Mouse (Mus musculus): ENCODE measurements around the gene Kcnt2.

Kcnt2 gene

GRCm38 (mm10) chr1:140378791-140379190, 132.8 kb downstream of the Kcnt2 start:
- DNase-seq (ENCODE audit: low spot score in 2 of 2): no peak

GRCm38 (mm10) chr1:140379526-140379925, 133.6 kb downstream of the Kcnt2 start:
- no peak for DNase-seq (ENCODE audit: low spot score in 2 of 2)

- no peak for DNase-seq (ENCODE audit: low spot score in 2 of 2)
Observed at GRCm38 (mm10) chr1:140381093-140381492, 135.1 kb downstream of the Kcnt2 start.

GRCm38 (mm10) chr1:140390301-140390700, 144.3 kb downstream of the Kcnt2 start:
- no peak for DNase-seq (ENCODE audit: low spot score in 2 of 2)

- DNase-seq (ENCODE audit: low spot score in 2 of 2): no peak
Observed at GRCm38 (mm10) chr1:140397756-140398155, 151.8 kb downstream of the Kcnt2 start.

- no peak for DNase-seq (ENCODE audit: low spot score in 2 of 2)
Observed at GRCm38 (mm10) chr1:140406631-140407288, 160.8 kb downstream of the Kcnt2 start.

- no peak for DNase-seq (ENCODE audit: low spot score in 2 of 2)
Observed at GRCm38 (mm10) chr1:140415761-140416160, 169.8 kb downstream of the Kcnt2 start.

GRCm38 (mm10) chr1:140422954-140423353, 177.0 kb downstream of the Kcnt2 start:
- no peak for DNase-seq (ENCODE audit: low spot score in 2 of 2)

GRCm38 (mm10) chr1:140429284-140429850, 183.4 kb downstream of the Kcnt2 start:
- no peak for DNase-seq (ENCODE audit: low spot score in 2 of 2)

- DNase-seq (ENCODE audit: low spot score in 2 of 2): no peak
Observed at GRCm38 (mm10) chr1:140432039-140432438, 186.1 kb downstream of the Kcnt2 start.

GRCm38 (mm10) chr1:140434791-140435190, 188.8 kb downstream of the Kcnt2 start:
- no peak for DNase-seq (ENCODE audit: low spot score in 2 of 2)

- DNase-seq (ENCODE audit: low spot score in 2 of 2): no peak
Observed at GRCm38 (mm10) chr1:140438176-140438575, 192.2 kb downstream of the Kcnt2 start.

- DNase-seq (ENCODE audit: low spot score in 2 of 2): no peak
Observed at GRCm38 (mm10) chr1:140443904-140444303, 197.9 kb downstream of the Kcnt2 start.

GRCm38 (mm10) chr1:140444394-140444793, 198.4 kb downstream of the Kcnt2 start:
- no peak for DNase-seq (ENCODE audit: low spot score in 2 of 2)

GRCm38 (mm10) chr1:140451461-140451860, 205.5 kb downstream of the Kcnt2 start:
- no peak for DNase-seq (ENCODE audit: low spot score in 2 of 2)

GRCm38 (mm10) chr1:140451924-140452323, 206.0 kb downstream of the Kcnt2 start:
- DNase-seq (ENCODE audit: low spot score in 2 of 2): no peak

GRCm38 (mm10) chr1:140455903-140456302, 209.9 kb downstream of the Kcnt2 start:
- DNase-seq (ENCODE audit: low spot score in 2 of 2): no peak

- DNase-seq (ENCODE audit: low spot score in 2 of 2): no peak
Observed at GRCm38 (mm10) chr1:140456873-140457272, 210.9 kb downstream of the Kcnt2 start.

- no peak for DNase-seq (ENCODE audit: low spot score in 2 of 2)
Observed at GRCm38 (mm10) chr1:140468315-140468714, 222.4 kb downstream of the Kcnt2 start.

- no peak for DNase-seq (ENCODE audit: low spot score in 2 of 2)
Observed at GRCm38 (mm10) chr1:140469586-140469985, 223.6 kb downstream of the Kcnt2 start.

- no peak for DNase-seq (ENCODE audit: low spot score in 2 of 2)
Observed at GRCm38 (mm10) chr1:140476921-140477320, 231.0 kb downstream of the Kcnt2 start.

GRCm38 (mm10) chr1:140484016-140484415, 238.1 kb downstream of the Kcnt2 start:
- no peak for DNase-seq (ENCODE audit: low spot score in 2 of 2)

GRCm38 (mm10) chr1:140489816-140490215, 243.9 kb downstream of the Kcnt2 start:
- DNase-seq (ENCODE audit: low spot score in 2 of 2): no peak

GRCm38 (mm10) chr1:140491406-140491805, 245.4 kb downstream of the Kcnt2 start:
- no peak for DNase-seq (ENCODE audit: low spot score in 2 of 2)
